Mouse (Mus musculus): ENCODE measurements around the gene Pbx4.

Pbx4 gene

GRCm38 (mm10) chr8:69876097-69876496 lies 43.8 kb downstream of the Pbx4 start:
- DNase-seq: no peak

- DNase-seq: no peak
Measured at GRCm38 (mm10) chr8:69876967-69877366, 44.7 kb downstream of the Pbx4 start.

GRCm38 (mm10) chr8:69877396-69877795 lies 45.1 kb downstream of the Pbx4 start:
- DNase-seq: no peak

- no peak for DNase-seq
Measured at GRCm38 (mm10) chr8:69877992-69878391, 45.7 kb downstream of the Pbx4 start.

GRCm38 (mm10) chr8:69879678-69880077 lies 47.4 kb downstream of the Pbx4 start:
- no peak for DNase-seq

- DNase-seq: no peak
Measured at GRCm38 (mm10) chr8:69880841-69881240, 48.5 kb downstream of the Pbx4 start.

- no peak for DNase-seq
Measured at GRCm38 (mm10) chr8:69881261-69881865, 49.1 kb downstream of the Pbx4 start.

GRCm38 (mm10) chr8:69882021-69882756 lies 49.9 kb downstream of the Pbx4 start:
- peak; percentile 36 for DNase-seq

GRCm38 (mm10) chr8:69882833-69883600 lies 50.7 kb downstream of the Pbx4 start:
- no peak for DNase-seq

- no peak for DNase-seq
Measured at GRCm38 (mm10) chr8:69884141-69884540, 51.9 kb downstream of the Pbx4 start.

GRCm38 (mm10) chr8:69887289-69888243 lies 55.3 kb downstream of the Pbx4 start, which contains the start of gene Cilp2:
TSS of gene Cilp2 (minus strand) at chr8:69887687.
- no peak for DNase-seq

- no peak for DNase-seq
Measured at GRCm38 (mm10) chr8:69888244-69888866, 56.1 kb downstream of the Pbx4 start.

GRCm38 (mm10) chr8:69888902-69889301 lies 56.6 kb downstream of the Pbx4 start:
- no peak for DNase-seq

- DNase-seq: peak; percentile 35
Measured at GRCm38 (mm10) chr8:69890813-69891241, 58.5 kb downstream of the Pbx4 start.

GRCm38 (mm10) chr8:69893863-69894262 lies 61.6 kb downstream of the Pbx4 start:
- peak; percentile 35 for DNase-seq

- no peak for DNase-seq
Measured at GRCm38 (mm10) chr8:69894836-69895332, 62.6 kb downstream of the Pbx4 start.

- no peak for DNase-seq
Measured at GRCm38 (mm10) chr8:69895772-69896451, 63.6 kb downstream of the Pbx4 start.

- no peak for DNase-seq
Measured at GRCm38 (mm10) chr8:69897857-69898256, 65.6 kb downstream of the Pbx4 start.

- DNase-seq: no peak
Measured at GRCm38 (mm10) chr8:69899876-69900275, 67.6 kb downstream of the Pbx4 start.

GRCm38 (mm10) chr8:69900895-69901451 lies 68.7 kb downstream of the Pbx4 start:
- no peak for DNase-seq
